Mouse (Mus musculus) granulocyte monocyte progenitor cell, adult 5-6 weeks (primary cell): ENCODE data around the gene Sox11. TPM values are rescaled to one million over a fixed set of nuclear protein-coding genes. Genes with fewer than 3 reads are reported as not detected.

ENCODE experiments used
- ATAC-seq: replicated peaks from 2 replicates; pipeline ENCODE4 v1.8.0; 2016; ENCODE audit warnings: mild to moderate bottlenecking, moderate TSS enrichment, inconsistent platforms; ENCODE audit not compliant: poor library complexity, severe bottlenecking
- total RNA-seq, 2 experiments: library from RNA; stranded (forward) in 1 of 2; stranded (reverse) in 1 of 2; fragments of 200-712, 200-1000 nt in 1 of 2; fragments of >200 nt in 1 of 2; fragmentation: Nextera tagmentation in 1 of 2; gene quantifications; 2 replicates each; pipeline ENCODE4 v1.2.3; 2014 to 2017

Sox11 gene
- total RNA-seq (2014; fragmentation: Nextera tagmentation) (not detected in 2 replicates), total RNA-seq (2017) (not detected in 2 replicates)

GRCm38 (mm10) chr12:27341871-27342690 lies at the start of gene Sox11:
Sox11 (minus strand) TSS chr12:27342574.
- no peak for ATAC-seq

GRCm38 (mm10) chr12:27391652-27392305 lies 49.4 kb upstream of the Sox11 start:
- ATAC-seq = no peak

GRCm38 (mm10) chr12:27390439-27390838 lies 48.1 kb upstream of the Sox11 start:
- ATAC-seq = no peak

GRCm38 (mm10) chr12:27389429-27389828 lies 47.1 kb upstream of the Sox11 start:
- ATAC-seq = no peak

- ATAC-seq = no peak
Observed at GRCm38 (mm10) chr12:27372505-27372904, 30.1 kb upstream of the Sox11 start.

- ATAC-seq = no peak
Observed at GRCm38 (mm10) chr12:27370756-27371155, 28.4 kb upstream of the Sox11 start.

GRCm38 (mm10) chr12:27367476-27367875 lies 25.1 kb upstream of the Sox11 start:
- no peak for ATAC-seq

- no peak for ATAC-seq
Observed at GRCm38 (mm10) chr12:27363840-27364640, 21.7 kb upstream of the Sox11 start.

GRCm38 (mm10) chr12:27357076-27357637 lies 14.8 kb upstream of the Sox11 start:
- no peak for ATAC-seq

GRCm38 (mm10) chr12:27356571-27356970 lies 14.2 kb upstream of the Sox11 start:
- ATAC-seq = no peak

GRCm38 (mm10) chr12:27343606-27344410 lies 1.4 kb upstream of the Sox11 start:
- no peak for ATAC-seq

GRCm38 (mm10) chr12:27342691-27343605 lies 574 bp upstream of the Sox11 start:
- no peak for ATAC-seq

DNA sequence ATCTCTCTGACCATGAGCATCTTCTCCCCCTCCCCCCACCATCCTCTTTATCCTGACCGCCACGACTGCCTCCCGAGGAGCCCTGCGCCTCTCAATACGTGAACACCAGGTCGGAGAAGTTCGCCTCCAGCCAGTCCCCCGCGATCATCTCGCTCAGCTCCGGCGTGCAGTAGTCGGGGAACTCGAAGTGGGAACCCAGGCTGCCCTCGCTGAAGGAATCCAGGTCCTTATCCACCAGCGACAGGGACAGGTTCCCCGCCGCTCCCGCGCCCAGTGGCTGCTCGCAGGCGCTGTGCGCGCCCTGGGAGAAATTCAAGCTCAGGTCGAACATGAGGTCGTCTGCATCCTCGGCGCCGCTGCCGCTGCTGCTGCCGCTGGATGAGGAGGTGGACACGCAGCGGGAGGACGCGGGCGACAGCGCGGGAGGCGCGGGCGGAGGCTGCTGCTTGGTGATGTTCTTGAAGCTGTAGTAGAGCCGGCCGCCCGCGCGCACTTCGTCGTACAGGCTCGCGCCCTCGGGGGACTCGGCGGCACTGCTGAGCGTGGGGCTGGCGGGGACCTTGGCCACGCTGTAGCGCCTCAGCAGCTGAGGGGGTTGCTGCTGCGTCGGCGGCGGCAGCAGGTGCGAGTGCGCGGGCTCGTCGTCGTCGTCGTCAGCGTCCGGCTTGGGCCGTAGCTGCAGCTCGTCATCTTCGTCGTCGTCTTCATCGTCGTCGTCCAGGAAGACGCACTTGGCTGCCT lies 1.1 kb downstream of the Sox11 start:
- ATAC-seq = no peak; the same call in 1 of the 2 replicates

DNA sequence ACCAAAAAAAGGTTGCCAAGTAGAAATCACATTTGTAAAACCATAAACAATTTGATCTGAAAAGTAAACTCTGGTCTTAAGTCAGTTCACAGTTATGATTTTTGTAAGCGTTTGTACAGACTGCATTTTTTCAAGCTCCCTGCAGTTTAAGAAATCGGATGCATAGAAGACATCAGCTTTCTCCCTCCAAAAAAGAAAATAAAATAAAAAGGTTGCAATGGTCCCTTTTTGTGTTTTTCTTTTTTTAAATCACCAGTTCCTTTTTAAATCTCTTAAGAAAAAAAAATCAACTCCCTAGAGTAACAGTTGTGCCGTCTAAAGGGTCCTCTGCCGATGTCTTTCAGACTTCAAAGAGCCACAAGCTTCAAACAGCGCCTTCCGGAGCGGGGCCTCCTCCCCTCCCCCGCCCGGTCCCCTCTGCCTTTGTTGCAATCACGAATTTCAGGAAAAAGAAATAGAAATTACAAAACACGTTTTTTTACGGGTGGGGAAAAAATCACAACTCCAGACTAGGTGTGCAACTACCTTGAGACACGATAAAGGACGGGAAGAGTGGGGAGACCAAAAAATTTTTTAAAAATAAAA lies 1.8 kb downstream of the Sox11 start:
- no peak for ATAC-seq

GRCm38 (mm10) chr12:27339171-27339751 lies 3.1 kb downstream of the Sox11 start:
- no peak for ATAC-seq

DNA sequence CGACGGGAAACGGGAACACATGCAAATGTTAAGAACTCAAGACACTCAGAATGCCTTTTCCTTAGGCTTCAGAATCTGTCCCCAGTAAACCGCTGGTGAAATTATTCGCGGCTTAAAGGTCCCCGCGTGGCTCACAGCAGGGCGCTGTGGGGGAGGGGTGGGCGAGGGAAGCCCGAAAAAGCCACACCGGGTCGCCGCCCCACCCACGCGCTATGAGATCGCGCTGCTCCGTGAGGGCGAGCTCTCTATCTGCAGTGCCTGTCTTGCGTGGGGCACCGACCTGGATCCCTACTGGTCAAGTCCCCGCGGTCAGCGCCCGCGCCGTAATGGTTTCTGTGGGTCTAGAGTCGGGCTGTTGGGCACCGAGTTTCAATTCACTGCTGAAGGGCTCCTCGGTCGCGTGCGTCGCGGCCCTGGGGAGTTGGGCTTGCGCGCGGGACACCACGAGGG lies 3.6 kb downstream of the Sox11 start:
- no peak for ATAC-seq

DNA sequence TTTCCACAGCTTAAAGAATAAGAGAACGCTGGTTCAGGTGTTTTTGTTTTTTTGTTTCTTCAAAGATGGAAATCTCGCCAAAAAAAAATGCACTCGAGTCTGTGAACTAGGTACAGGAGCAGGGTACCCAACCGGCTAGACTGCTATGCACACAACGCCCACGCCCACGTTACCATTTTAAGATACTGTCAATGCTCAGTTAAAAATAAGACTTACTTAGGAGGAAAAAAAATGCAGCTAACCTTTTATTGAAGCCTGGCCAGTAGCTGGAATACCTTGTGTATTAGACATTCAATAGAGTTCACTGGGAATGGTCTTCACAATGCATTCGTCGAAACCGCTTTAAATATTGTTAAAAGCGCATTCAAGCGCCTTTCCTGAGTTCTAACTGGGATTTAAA lies 4.3 kb downstream of the Sox11 start:
- ATAC-seq = no peak
